Mouse (Mus musculus) spleen, adult 2 months (tissue): ENCODE measurements at regions not wholly inside any gene's neighbourhood (a gene's known extent, or its start where the extent isn't known, plus 50 kb on each side); places are given as distances from the start of the nearest gene placed in this dataset.

Source experiments
- DNase-seq, 2 experiments: peaks; one replicate each; pipeline versions ENCODE4 v3.0.0 to v3.0.0-alpha.2; 2012 to 2021; ENCODE audit warnings: low spot score in 2 of 2, low read depth in 1 of 2
- H3K27ac ChIP-seq: fragments of 200-500 bp; 2 replicates; pipeline ENCODE4 v1.5.1; 2012; ENCODE audit warnings: low read length, inconsistent platforms; ENCODE audit not compliant: insufficient read depth
- H3K27me3 ChIP-seq: fragments of 200-500 bp; 2 replicates; pipeline ENCODE4 v1.6.1; 2012; ENCODE audit warnings: mild to moderate bottlenecking, moderate library complexity, low read length, inconsistent platforms; ENCODE audit not compliant: control insufficient read depth, insufficient read depth
- H3K36me3 ChIP-seq: fragments of 200-500 bp; 2 replicates; pipeline ENCODE4 v1.6.1; 2012; ENCODE audit warnings: mild to moderate bottlenecking, low read length, inconsistent platforms; ENCODE audit not compliant: control insufficient read depth, insufficient read depth
- H3K4me1 ChIP-seq: fragments of 200-500 bp; 2 replicates; pipeline ENCODE4 v1.6.1; 2011; ENCODE audit warnings: inconsistent platforms; ENCODE audit not compliant: control insufficient read depth, insufficient read depth, insufficient read length
- H3K4me3 ChIP-seq: fragments of 200-500 bp; 2 replicates; pipeline ENCODE4 v1.5.1; 2011; ENCODE audit warnings: mild to moderate bottlenecking, inconsistent platforms; ENCODE audit not compliant: insufficient read depth, insufficient read length; ENCODE audit errors: extremely low read depth
- CTCF ChIP-seq: fragments of 200-500 bp; IDR thresholded peaks from 2 replicates; pipeline ENCODE4 v1.5.1; 2011; ENCODE audit warnings: mild to moderate bottlenecking, inconsistent platforms; ENCODE audit not compliant: insufficient read depth, insufficient read length, insufficient replicate concordance; ENCODE audit errors: extremely low read depth
- POLR2A ChIP-seq: fragments of 200-500 bp; IDR thresholded peaks from 2 replicates; pipeline ENCODE4 v1.6.1; 2011; ENCODE audit warnings: low read depth, low read length, inconsistent platforms
- WGBS: fragments of 180-500 bp; shearing (Covaris S2); methylation state at CpG from one replicate; pipeline ENCODE4 v1.1.7; 2018; 5-methylcytosine and 5-hydroxymethylcytosine counted together

DNA sequence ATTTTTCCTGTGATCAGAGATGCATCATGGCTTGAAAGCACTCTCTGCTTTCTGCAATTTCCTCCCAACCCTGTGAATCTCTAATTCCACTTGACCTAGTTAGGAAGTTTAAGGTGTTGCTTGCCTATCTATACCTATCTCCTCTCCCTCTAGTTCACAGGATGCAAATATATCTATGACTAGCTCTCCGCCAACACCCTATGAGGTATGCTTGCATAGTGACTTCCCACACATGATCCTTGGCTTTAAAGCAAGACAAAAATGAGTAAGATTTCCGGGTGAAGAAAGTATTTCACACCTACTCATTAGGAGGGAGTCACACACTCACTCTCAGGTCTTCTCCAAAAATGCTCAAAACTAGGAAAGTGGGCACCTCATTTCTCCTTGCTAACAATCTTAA, 169.6 kb upstream of the Tas2r134 start:
- Histone ChIP-seq H3K4me3 (no peak overlapping the region), H3K27ac (no peak overlapping the region), H3K27me3 (no peaks in the 10 kb centered on the region), H3K36me3 (no peaks in the 10 kb centered on the region), H3K4me1 (no peaks in the 10 kb centered on the region)
- 82% methylated on average over 2 of the region's 2 CpGs for WGBS
- TF ChIP-seq CTCF (no peak), POLR2A (no peak)
- DNase-seq: no peak

- no peak for DNase-seq
- Histone ChIP-seq H3K27ac (no peak overlapping the region), H3K27me3 (no peaks in the 10 kb centered on the region), H3K4me3 (no peak overlapping the region), H3K4me1 (no peaks in the 10 kb centered on the region), H3K36me3 (no peaks in the 10 kb centered on the region)
- TF ChIP-seq CTCF: no peak
- no peak for TF ChIP-seq POLR2A
- 93% methylated on average over 7 of the region's 7 CpGs for WGBS
Observed at GRCm38 (mm10) chr2:51452816-51453215, 174.5 kb upstream of the Tas2r134 start.

GRCm38 (mm10) chr2:51448121-51448520, 179.2 kb upstream of the Tas2r134 start:
- no peak overlapping the region for H3K4me3 ChIP-seq
- no peak for TF ChIP-seq CTCF
- no peak for TF ChIP-seq POLR2A
- H3K27me3 ChIP-seq: no peaks in the 10 kb centered on the region
- no peak overlapping the region for H3K27ac ChIP-seq
- WGBS: 91% methylated on average over 3 of the region's 3 CpGs
- H3K4me1 ChIP-seq: no peaks in the 10 kb centered on the region
- no peaks in the 10 kb centered on the region for H3K36me3 ChIP-seq
- DNase-seq: no peak

- H3K36me3 ChIP-seq: no peaks in the 10 kb centered on the region
- WGBS: over 99% methylated on average over 5 of the region's 5 CpGs
- no peaks in the 10 kb centered on the region for H3K27me3 ChIP-seq
- TF ChIP-seq POLR2A (no peak), CTCF (no peak)
- H3K4me3 ChIP-seq: no peak overlapping the region
- DNase-seq: no peak
- H3K27ac ChIP-seq: no peak overlapping the region
- H3K4me1 ChIP-seq: no peaks in the 10 kb centered on the region
Observed at GRCm38 (mm10) chr2:51447616-51448015, 179.7 kb upstream of the Tas2r134 start.

DNA sequence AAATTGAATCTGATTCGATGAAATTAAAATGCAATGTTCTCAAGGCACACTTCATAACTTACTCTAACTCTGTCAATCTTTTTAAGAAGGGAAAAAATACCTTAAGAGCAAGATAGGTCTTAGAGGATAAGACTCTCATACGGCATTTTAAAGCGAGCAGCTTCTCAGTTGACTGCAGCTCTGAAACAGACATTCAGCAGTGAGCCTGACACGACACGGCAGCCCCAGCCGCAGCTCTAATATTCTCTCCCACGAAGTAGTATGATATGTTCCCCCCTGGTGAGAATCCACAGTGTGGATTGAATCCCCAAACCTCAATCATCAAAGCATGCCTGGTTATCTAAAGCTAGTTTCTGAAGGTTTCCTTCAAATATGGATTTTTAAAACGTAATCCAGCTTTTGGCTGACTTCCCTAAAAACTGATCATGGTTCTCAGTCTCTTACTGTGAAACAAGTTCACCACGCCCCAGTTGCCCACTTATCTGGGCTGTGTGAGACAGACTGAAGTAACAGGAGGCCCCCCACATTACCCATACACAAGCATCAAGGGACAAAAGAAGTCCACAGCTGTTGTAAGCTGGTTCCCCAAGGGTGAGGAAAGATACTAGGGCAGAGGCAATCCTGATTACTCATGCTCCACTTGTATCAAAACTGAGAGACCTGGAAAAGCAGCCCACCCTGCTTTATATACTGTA, 182.8 kb upstream of the Tas2r134 start:
- Histone ChIP-seq H3K27ac (no peak overlapping the region), H3K4me3 (no peak overlapping the region), H3K36me3 (no peaks in the 10 kb centered on the region), H3K27me3 (no peaks in the 10 kb centered on the region), H3K4me1 (no peaks in the 10 kb centered on the region)
- TF ChIP-seq CTCF (no peak), POLR2A (no peak)
- 88% methylated on average over 9 of the region's 9 CpGs for WGBS
- no peak for DNase-seq

- no peak overlapping the region for H3K4me3 ChIP-seq
- no peak overlapping the region for H3K27ac ChIP-seq
- no peaks in the 10 kb centered on the region for H3K4me1 ChIP-seq
- 77% methylated on average over 3 of the region's 3 CpGs for WGBS
- TF ChIP-seq POLR2A (no peak), CTCF (no peak)
- no peaks in the 10 kb centered on the region for H3K36me3 ChIP-seq
- DNase-seq: no peak
- no peaks in the 10 kb centered on the region for H3K27me3 ChIP-seq
Observed at GRCm38 (mm10) chr2:51443946-51444345, 183.4 kb upstream of the Tas2r134 start.

- 25% methylated on average over 1 of the region's 1 CpGs for WGBS
- Histone ChIP-seq H3K4me1 (no peaks in the 10 kb centered on the region), H3K27ac (no peak overlapping the region), H3K36me3 (no peaks in the 10 kb centered on the region), H3K4me3 (no peak overlapping the region), H3K27me3 (no peaks in the 10 kb centered on the region)
- no peak for DNase-seq
- TF ChIP-seq CTCF (no peak), POLR2A (no peak)
Observed at GRCm38 (mm10) chr2:51439047-51439446, 188.3 kb upstream of the Tas2r134 start.
